Mouse (Mus musculus): ENCODE measurements around the gene Meox2. TPM values are rescaled to one million over a fixed set of nuclear protein-coding genes. Genes with fewer than 3 reads are reported as not detected.
"Not testable (repeated sequence)": the region's sequence is repeated elsewhere in the genome, so short reads cannot be mapped to it uniquely, and the experiment has no call there.

Meox2 gene
- 6.9 and 9.5 TPM in 2 replicates for polyA plus RNA-seq (2014; fragmentation: Nextera tagmentation; extraction: Ambion mirVana)

GRCm38 (mm10) chr12:37108390-37108738 is at the start of gene Meox2:
Gene Meox2 (plus strand): TSS chr12:37108540.
- Histone ChIP-seq H3K9ac (replicated peaks; ENCODE audit: low read length) (peak within 1 kb of the TSS; percentile 50), H3K4me2 (ENCODE audit: low read depth, low read length) (peak within 1 kb of the TSS; percentile 77), H3K27me3 (ENCODE audit: control insufficient read depth, insufficient read depth, low read length) (peaks cover 14% of the 10 kb centered on the region), H3K4me3 (ENCODE audit: low read depth, low read length) (peak within 1 kb of the TSS; percentile 42), H3K4me1 (ENCODE audit: control insufficient read depth, insufficient read depth, low read length) (no peaks in the 10 kb centered on the region), H3K27ac (replicated peaks; ENCODE audit: low read depth, low read length) (no peak within 1 kb of the TSS), H3K9me3 (replicated peaks; ENCODE audit: control insufficient read depth, low read length) (no peaks in the 10 kb centered on the region), H3K36me3 (replicated peaks; ENCODE audit: control insufficient read depth, insufficient read depth, low read depth, low read length) (no peaks in the 10 kb centered on the region)
- 0% methylated on average over 12 of the region's 12 CpGs for WGBS
- peak; percentile 87 for ATAC-seq (replicated peaks; ENCODE audit: insufficient number of reproducible peaks, low FRiP score, low TSS enrichment, low read depth)
- DNase-seq (ENCODE audit: low spot score), result peak; percentile 83

- Histone ChIP-seq H3K36me3 (replicated peaks; ENCODE audit: control insufficient read depth, insufficient read depth, low read depth, low read length) (no peaks in the 10 kb centered on the region), H3K9ac (replicated peaks; ENCODE audit: low read length) (no peak overlapping the region), H3K27me3 (ENCODE audit: control insufficient read depth, insufficient read depth, low read length) (no peaks in the 10 kb centered on the region), H3K4me1 (ENCODE audit: control insufficient read depth, insufficient read depth, low read length) (no peaks in the 10 kb centered on the region), H3K9me3 (replicated peaks; ENCODE audit: control insufficient read depth, low read length) (no peaks in the 10 kb centered on the region), H3K4me2 (ENCODE audit: low read depth, low read length) (no peak overlapping the region), H3K27ac (replicated peaks; ENCODE audit: low read depth, low read length) (no peak overlapping the region), H3K4me3 (ENCODE audit: low read depth, low read length) (no peak overlapping the region)
- no peak for ATAC-seq (replicated peaks; ENCODE audit: insufficient number of reproducible peaks, low FRiP score, low TSS enrichment, low read depth)
- 60% methylated on average over 3 of the region's 3 CpGs for WGBS
- DNase-seq (ENCODE audit: low spot score), result no peak
These were observed 35.7 kb upstream of the Meox2 start for GRCm38 (mm10) chr12:37072636-37073035.

GRCm38 (mm10) chr12:37077308-37077707 is 31.0 kb upstream of the Meox2 start:
- H3K27ac ChIP-seq (replicated peaks; ENCODE audit: low read depth, low read length), result no peak overlapping the region
- H3K9me3 ChIP-seq (replicated peaks; ENCODE audit: control insufficient read depth, low read length), result no peaks in the 10 kb centered on the region
- H3K4me2 ChIP-seq (ENCODE audit: low read depth, low read length), result no peak overlapping the region
- no peaks in the 10 kb centered on the region for H3K27me3 ChIP-seq (ENCODE audit: control insufficient read depth, insufficient read depth, low read length)
- no peaks in the 10 kb centered on the region for H3K36me3 ChIP-seq (replicated peaks; ENCODE audit: control insufficient read depth, insufficient read depth, low read depth, low read length)
- H3K4me1 ChIP-seq (ENCODE audit: control insufficient read depth, insufficient read depth, low read length), result no peaks in the 10 kb centered on the region
- WGBS, result 71% methylated on average over 1 of the region's 1 CpGs
- no peak overlapping the region for H3K9ac ChIP-seq (replicated peaks; ENCODE audit: low read length)
- no peak overlapping the region for H3K4me3 ChIP-seq (ENCODE audit: low read depth, low read length)
- DNase-seq (ENCODE audit: low spot score) (peak; percentile 22), ATAC-seq (replicated peaks; ENCODE audit: insufficient number of reproducible peaks, low FRiP score, low TSS enrichment, low read depth) (no peak)

- not testable (repeated sequence) for H3K36me3 ChIP-seq (replicated peaks; ENCODE audit: control insufficient read depth, insufficient read depth, low read depth, low read length); H3K9ac ChIP-seq (replicated peaks; ENCODE audit: low read length); H3K4me2 ChIP-seq (ENCODE audit: low read depth, low read length); DNase-seq (ENCODE audit: low spot score); H3K4me3 ChIP-seq (ENCODE audit: low read depth, low read length); H3K4me1 ChIP-seq (ENCODE audit: control insufficient read depth, insufficient read depth, low read length); ATAC-seq (replicated peaks; ENCODE audit: insufficient number of reproducible peaks, low FRiP score, low TSS enrichment, low read depth); H3K9me3 ChIP-seq (replicated peaks; ENCODE audit: control insufficient read depth, low read length); H3K27ac ChIP-seq (replicated peaks; ENCODE audit: low read depth, low read length); H3K27me3 ChIP-seq (ENCODE audit: control insufficient read depth, insufficient read depth, low read length)
- WGBS, result 55% methylated on average over 5 of the region's 5 CpGs
These were observed 28.3 kb upstream of the Meox2 start for GRCm38 (mm10) chr12:37080005-37080404.

DNA sequence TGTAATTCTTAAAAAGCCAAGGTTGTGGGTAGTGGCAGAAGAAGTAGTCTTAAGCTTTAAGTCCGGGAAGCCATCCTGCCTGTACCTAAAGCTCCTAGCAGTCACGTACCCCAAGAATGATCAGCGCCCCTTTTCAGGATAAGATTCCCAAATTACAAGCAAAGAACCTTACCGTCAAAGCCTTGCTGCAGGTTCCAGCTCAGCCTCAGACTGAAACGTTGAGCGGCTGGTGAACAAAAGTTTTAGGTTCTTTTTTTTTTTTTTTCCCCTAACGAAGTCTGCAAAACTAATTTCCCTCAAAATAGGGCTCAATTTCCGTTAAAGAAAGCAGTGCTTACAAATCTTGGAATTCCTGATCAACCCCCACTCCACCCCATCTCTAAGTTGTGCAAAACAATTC is 1.8 kb upstream of the Meox2 start:
- WGBS, result 27% methylated on average over 8 of the region's 8 CpGs
- no peak overlapping the region for H3K27ac ChIP-seq (replicated peaks; ENCODE audit: low read depth, low read length)
- DNase-seq (ENCODE audit: low spot score) (no peak), ATAC-seq (replicated peaks; ENCODE audit: insufficient number of reproducible peaks, low FRiP score, low TSS enrichment, low read depth) (no peak)
- H3K9me3 ChIP-seq (replicated peaks; ENCODE audit: control insufficient read depth, low read length), result no peaks in the 10 kb centered on the region
- H3K36me3 ChIP-seq (replicated peaks; ENCODE audit: control insufficient read depth, insufficient read depth, low read depth, low read length), result no peaks in the 10 kb centered on the region
- peaks cover 14% of the 10 kb centered on the region for H3K27me3 ChIP-seq (ENCODE audit: control insufficient read depth, insufficient read depth, low read length)
- no peak overlapping the region for H3K4me3 ChIP-seq (ENCODE audit: low read depth, low read length)
- no peaks in the 10 kb centered on the region for H3K4me1 ChIP-seq (ENCODE audit: control insufficient read depth, insufficient read depth, low read length)
- H3K9ac ChIP-seq (replicated peaks; ENCODE audit: low read length), result no peak overlapping the region
- no peak overlapping the region for H3K4me2 ChIP-seq (ENCODE audit: low read depth, low read length)

DNA sequence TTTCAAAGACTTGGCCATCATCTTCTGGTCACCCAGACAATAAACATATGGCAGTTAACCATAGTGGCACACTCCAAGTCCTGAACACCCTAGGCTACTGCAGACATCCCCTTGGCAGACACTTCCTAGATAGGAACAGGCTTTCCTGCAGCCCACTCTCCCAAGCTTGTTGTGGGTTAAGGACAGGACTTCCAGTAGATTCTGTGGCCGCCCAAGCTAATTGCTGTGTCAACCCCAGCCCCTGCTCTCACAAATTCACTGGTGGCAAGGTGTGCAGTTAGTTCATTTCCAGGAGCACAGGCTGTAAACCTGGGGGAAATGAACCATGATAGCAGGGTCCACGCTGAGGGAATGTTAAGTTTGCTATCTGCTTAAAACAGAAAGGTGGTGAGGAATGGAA is 1.2 kb upstream of the Meox2 start:
- WGBS, result 26% methylated on average over 2 of the region's 2 CpGs
- no peak overlapping the region for H3K4me3 ChIP-seq (ENCODE audit: low read depth, low read length)
- DNase-seq (ENCODE audit: low spot score) (peak; percentile 8), ATAC-seq (replicated peaks; ENCODE audit: insufficient number of reproducible peaks, low FRiP score, low TSS enrichment, low read depth) (no peak)
- H3K27me3 ChIP-seq (ENCODE audit: control insufficient read depth, insufficient read depth, low read length), result peaks cover 14% of the 10 kb centered on the region
- H3K4me1 ChIP-seq (ENCODE audit: control insufficient read depth, insufficient read depth, low read length), result no peaks in the 10 kb centered on the region
- H3K9ac ChIP-seq (replicated peaks; ENCODE audit: low read length), result no peak overlapping the region
- H3K36me3 ChIP-seq (replicated peaks; ENCODE audit: control insufficient read depth, insufficient read depth, low read depth, low read length), result no peaks in the 10 kb centered on the region
- H3K4me2 ChIP-seq (ENCODE audit: low read depth, low read length), result no peak overlapping the region
- no peak overlapping the region for H3K27ac ChIP-seq (replicated peaks; ENCODE audit: low read depth, low read length)
- H3K9me3 ChIP-seq (replicated peaks; ENCODE audit: control insufficient read depth, low read length), result no peaks in the 10 kb centered on the region

- H3K27me3 ChIP-seq (ENCODE audit: control insufficient read depth, insufficient read depth, low read length), result peaks cover 14% of the 10 kb centered on the region
- no peak for DNase-seq (ENCODE audit: low spot score)
- H3K27ac ChIP-seq (replicated peaks; ENCODE audit: low read depth, low read length), result no peak overlapping the region
- H3K36me3 ChIP-seq (replicated peaks; ENCODE audit: control insufficient read depth, insufficient read depth, low read depth, low read length), result no peaks in the 10 kb centered on the region
- no peak for ATAC-seq (replicated peaks; ENCODE audit: insufficient number of reproducible peaks, low FRiP score, low TSS enrichment, low read depth)
- H3K4me3 ChIP-seq (ENCODE audit: low read depth, low read length), result peak overlapping the region; percentile 42
- H3K9ac ChIP-seq (replicated peaks; ENCODE audit: low read length), result peak overlapping the region; percentile 43; the same call in 1 of the 2 replicates
- no peaks in the 10 kb centered on the region for H3K9me3 ChIP-seq (replicated peaks; ENCODE audit: control insufficient read depth, low read length)
- peak overlapping the region; percentile 77 for H3K4me2 ChIP-seq (ENCODE audit: low read depth, low read length)
- 20% methylated on average over 20 of the region's 20 CpGs for WGBS
- H3K4me1 ChIP-seq (ENCODE audit: control insufficient read depth, insufficient read depth, low read length), result no peaks in the 10 kb centered on the region
These were observed 489 bp upstream of the Meox2 start for GRCm38 (mm10) chr12:37107713-37108389.

DNA sequence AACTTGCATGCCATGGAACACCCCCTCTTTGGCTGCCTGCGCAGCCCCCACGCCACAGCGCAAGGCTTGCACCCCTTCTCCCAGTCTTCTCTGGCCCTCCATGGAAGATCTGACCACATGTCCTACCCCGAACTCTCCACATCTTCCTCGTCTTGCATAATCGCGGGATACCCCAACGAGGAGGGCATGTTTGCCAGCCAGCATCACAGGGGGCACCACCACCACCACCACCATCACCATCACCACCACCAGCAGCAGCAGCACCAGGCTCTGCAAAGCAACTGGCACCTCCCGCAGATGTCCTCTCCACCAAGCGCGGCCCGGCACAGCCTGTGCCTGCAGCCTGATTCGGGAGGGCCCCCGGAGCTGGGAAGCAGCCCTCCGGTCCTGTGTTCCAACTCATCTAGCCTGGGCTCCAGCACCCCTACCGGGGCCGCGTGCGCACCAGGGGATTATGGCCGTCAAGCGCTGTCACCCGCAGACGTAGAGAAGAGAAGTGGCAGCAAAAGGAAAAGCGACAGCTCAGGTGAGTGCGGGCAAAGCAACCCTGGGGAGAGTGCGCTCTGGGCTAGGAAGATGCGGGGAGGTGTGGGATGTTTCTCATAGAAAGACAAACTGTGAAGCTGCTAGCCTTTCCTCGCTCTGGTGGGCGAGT is 606 bp downstream of the Meox2 start:
- Histone ChIP-seq H3K27ac (replicated peaks; ENCODE audit: low read depth, low read length) (no peak overlapping the region), H3K36me3 (replicated peaks; ENCODE audit: control insufficient read depth, insufficient read depth, low read depth, low read length) (no peaks in the 10 kb centered on the region), H3K9me3 (replicated peaks; ENCODE audit: control insufficient read depth, low read length) (no peaks in the 10 kb centered on the region), H3K4me2 (ENCODE audit: low read depth, low read length) (peak overlapping the region; percentile 77), H3K4me1 (ENCODE audit: control insufficient read depth, insufficient read depth, low read length) (no peaks in the 10 kb centered on the region), H3K4me3 (ENCODE audit: low read depth, low read length) (peak overlapping the region; percentile 42), H3K9ac (replicated peaks; ENCODE audit: low read length) (peak overlapping the region; percentile 50), H3K27me3 (ENCODE audit: control insufficient read depth, insufficient read depth, low read length) (peaks cover 14% of the 10 kb centered on the region)
- ATAC-seq (replicated peaks; ENCODE audit: insufficient number of reproducible peaks, low FRiP score, low TSS enrichment, low read depth) (peak; percentile 80), DNase-seq (ENCODE audit: low spot score) (peak; percentile 41)
- under 1% methylated on average over 29 of the region's 29 CpGs for WGBS
